Mouse (Mus musculus) testis, adult 10 weeks (tissue): ENCODE results near the gene Prrt2. TPM values are rescaled to one million over a fixed set of nuclear protein-coding genes. Genes with fewer than 3 reads are reported as not detected.

Source experiments
- polyA plus RNA-seq: library from polyadenylated mRNA; stranded (reverse); fragments of 350-450 nt; fragmentation: Illumina TruSeq; extraction: RNeasy Lipid Tissue Mini Kit (QIAGEN cat#74804); gene quantifications from one replicate; pipeline ENCODE4 v1.2.3, GENCODE M21; 2014; ENCODE audit warnings: low read depth, low replicate concordance

The Prrt2 gene
- polyA plus RNA-seq, result 0.22 TPM

GRCm38 (mm10) chr7:127020901-127021562 is at the start of gene Prrt2, which contains the start of gene Gm42742:
Gene Prrt2 (minus strand): TSS chr7:127021211.
Gene Gm42742 (minus strand): TSS chr7:127021097.

GRCm38 (mm10) chr7:127041851-127042672 is 21.1 kb upstream of the Prrt2 start, which contains the start of gene Kif22:
Gene Kif22 (minus strand): TSS chr7:127042471.

GRCm38 (mm10) chr7:127026984-127027726 is 6.1 kb upstream of the Prrt2 start, which contains the start of gene Maz:
Gene Maz (minus strand): TSS chr7:127027037.

GRCm38 (mm10) chr7:127016971-127017949 is 3.8 kb downstream of the Prrt2 start, which contains the start of gene Pagr1a:
Gene Pagr1a (minus strand): TSS chr7:127017352.

GRCm38 (mm10) chr7:127016481-127016485 is 4.7 kb downstream of the Prrt2 start, which contains the start of gene Pagr1b:
Gene Pagr1b (minus strand): TSS chr7:127016484.

GRCm38 (mm10) chr7:127014320-127014719 is 6.7 kb downstream of the Prrt2 start, which contains the start of gene Mvp:
Gene Mvp (minus strand): TSS chr7:127014621.

GRCm38 (mm10) chr7:126975950-126976866 is 44.8 kb downstream of the Prrt2 start, which contains the start of gene Cdiptos:
Gene Cdiptos (minus strand): TSS chr7:126976098.

GRCm38 (mm10) chr7:126975893-126975949 is 45.3 kb downstream of the Prrt2 start, which contains the start of gene Cdipt:
Gene Cdipt (plus strand): TSS chr7:126975914.

Other genes with a start within 250 kb of the Prrt2 start
- 5.6 TPM for gene Ypel3, start 244.3 kb downstream of the Prrt2 start, polyA plus RNA-seq
- not detected for gene Tbx6, start 239.7 kb downstream of the Prrt2 start, polyA plus RNA-seq
- 58.9 TPM for gene Ppp4c, start 228.7 kb downstream of the Prrt2 start, polyA plus RNA-seq
- gene Fam57b, start 223.5 kb downstream of the Prrt2 start, polyA plus RNA-seq, result 2.7 TPM
- gene 4930451I11Rik, start 189.6 kb downstream of the Prrt2 start, polyA plus RNA-seq, result 39.4 TPM
- 0.42 TPM for gene Doc2a, start 173.8 kb downstream of the Prrt2 start, polyA plus RNA-seq
- gene Hirip3, start 159.2 kb downstream of the Prrt2 start, polyA plus RNA-seq, result 101 TPM
- 26.9 TPM for gene Ino80e, start 158.8 kb downstream of the Prrt2 start, polyA plus RNA-seq
- 7.7 TPM for gene Taok2, start 136.5 kb downstream of the Prrt2 start, polyA plus RNA-seq
- gene Tmem219, start 98.3 kb downstream of the Prrt2 start, polyA plus RNA-seq, result 5.4 TPM
- 9.1 TPM for gene Kctd13, start 92.3 kb downstream of the Prrt2 start, polyA plus RNA-seq
- not detected for gene Asphd1, start 71.6 kb downstream of the Prrt2 start, polyA plus RNA-seq
- 3.2 TPM for gene Sez6l2, start 70.6 kb downstream of the Prrt2 start, polyA plus RNA-seq
- gene Cdipt, start 45.3 kb downstream of the Prrt2 start, polyA plus RNA-seq, result 7.6 TPM
- gene Cdiptos, start 45.1 kb downstream of the Prrt2 start, polyA plus RNA-seq, result 527 TPM
- gene Mvp, start 6.6 kb downstream of the Prrt2 start, polyA plus RNA-seq, result 0.11 TPM
- not detected for gene Pagr1b, start 4.7 kb downstream of the Prrt2 start, polyA plus RNA-seq
- gene Pagr1a, start 3.9 kb downstream of the Prrt2 start, polyA plus RNA-seq, result not detected
- gene Gm42742, start 114 bp downstream of the Prrt2 start, polyA plus RNA-seq, result 0.80 TPM
- gene Maz, start 5.8 kb upstream of the Prrt2 start, polyA plus RNA-seq, result 14.6 TPM
- 12.4 TPM for gene Kif22, start 21.3 kb upstream of the Prrt2 start, polyA plus RNA-seq
- not detected for gene Zg16, start 66.1 kb upstream of the Prrt2 start, polyA plus RNA-seq
- gene AI467606, start 70.1 kb upstream of the Prrt2 start, polyA plus RNA-seq, result 1.8 TPM
- gene Qprt, start 101.0 kb upstream of the Prrt2 start, polyA plus RNA-seq, result not detected
- 0.07 TPM for gene Spn, start 116.6 kb upstream of the Prrt2 start, polyA plus RNA-seq
- 8.9 TPM for gene Cd2bp2, start 174.8 kb upstream of the Prrt2 start, polyA plus RNA-seq
- gene Tbc1d10b, start 187.3 kb upstream of the Prrt2 start, polyA plus RNA-seq, result 1.6 TPM
- not detected for gene Mylpf, start 187.7 kb upstream of the Prrt2 start, polyA plus RNA-seq
- 1.1 TPM for gene Zfp553, start 211.8 kb upstream of the Prrt2 start, polyA plus RNA-seq
- gene Sept1, start 211.9 kb upstream of the Prrt2 start, polyA plus RNA-seq, result 0.53 TPM
- 6.9 TPM for gene Zfp771, start 223.1 kb upstream of the Prrt2 start, polyA plus RNA-seq
- gene Dctpp1, start 239.5 kb upstream of the Prrt2 start, polyA plus RNA-seq, result 0.62 TPM